Mouse (Mus musculus) G1E (cell line): ENCODE measurements at regions not wholly inside any gene's neighbourhood (a gene's known extent, or its start where the extent isn't known, plus 50 kb on each side); places are given as distances from the start of the nearest gene placed in this dataset.

Experiments used
- ATAC-seq: 2 replicates; pipeline ENCODE4 v1.8.0; 2016; ENCODE audit warnings: mild to moderate bottlenecking; ENCODE audit not compliant: insufficient number of reproducible peaks, poor library complexity, low FRiP score, severe bottlenecking; ENCODE audit errors: extremely low read depth
- DNase-seq: peaks from one replicate; pipeline ENCODE4 v3.0.0; 2012; ENCODE audit warnings: low spot score
- H3K27me3 ChIP-seq: 2 replicates; pipeline ENCODE4 v1.6.1; 2012; ENCODE audit warnings: mild to moderate bottlenecking, low read length, inconsistent platforms; ENCODE audit not compliant: insufficient read depth
- H3K36me3 ChIP-seq: replicated peaks from 2 replicates; pipeline ENCODE3; 2012; ENCODE audit warnings: mild to moderate bottlenecking, inconsistent platforms
- H3K4me1 ChIP-seq: 2 replicates; pipeline ENCODE4 v1.6.1; 2012; ENCODE audit warnings: low read depth, low read length, inconsistent platforms, mixed read lengths; ENCODE audit not compliant: insufficient read depth
- H3K4me3 ChIP-seq: 2 replicates; pipeline ENCODE4 v1.5.1; 2012; ENCODE audit warnings: low read depth, mild to moderate bottlenecking, inconsistent platforms, low read length, moderate library complexity, mixed read lengths
- H3K9me3 ChIP-seq: replicated peaks from 2 replicates; pipeline ENCODE4 v1.6.1; 2012; ENCODE audit warnings: inconsistent platforms
- CTCF ChIP-seq: IDR thresholded peaks from 2 replicates; pipeline ENCODE4 v1.5.1; 2012; ENCODE audit warnings: low read depth, low read length, inconsistent platforms, mixed read lengths
- GATA1 ChIP-seq: IDR thresholded peaks from 2 replicates; pipeline ENCODE4 v1.6.1; 2012; ENCODE audit warnings: borderline replicate concordance, low read length, inconsistent platforms, mixed read lengths
- GATA2 ChIP-seq: IDR thresholded peaks from 2 replicates; pipeline ENCODE4 v1.6.1; 2012; ENCODE audit warnings: low read depth, low read length, inconsistent platforms, borderline replicate concordance
- POLR2AphosphoS5 ChIP-seq: IDR thresholded peaks from 2 replicates; pipeline ENCODE4 v1.6.1; 2012; ENCODE audit warnings: low read depth, low read length, inconsistent platforms; ENCODE audit not compliant: insufficient replicate concordance
- TAL1 ChIP-seq: conservative IDR thresholded peaks from 2 replicates; pipeline ENCODE4 v1.6.1; 2012; ENCODE audit warnings: low read depth, low read length, inconsistent platforms, mixed read lengths

DNA sequence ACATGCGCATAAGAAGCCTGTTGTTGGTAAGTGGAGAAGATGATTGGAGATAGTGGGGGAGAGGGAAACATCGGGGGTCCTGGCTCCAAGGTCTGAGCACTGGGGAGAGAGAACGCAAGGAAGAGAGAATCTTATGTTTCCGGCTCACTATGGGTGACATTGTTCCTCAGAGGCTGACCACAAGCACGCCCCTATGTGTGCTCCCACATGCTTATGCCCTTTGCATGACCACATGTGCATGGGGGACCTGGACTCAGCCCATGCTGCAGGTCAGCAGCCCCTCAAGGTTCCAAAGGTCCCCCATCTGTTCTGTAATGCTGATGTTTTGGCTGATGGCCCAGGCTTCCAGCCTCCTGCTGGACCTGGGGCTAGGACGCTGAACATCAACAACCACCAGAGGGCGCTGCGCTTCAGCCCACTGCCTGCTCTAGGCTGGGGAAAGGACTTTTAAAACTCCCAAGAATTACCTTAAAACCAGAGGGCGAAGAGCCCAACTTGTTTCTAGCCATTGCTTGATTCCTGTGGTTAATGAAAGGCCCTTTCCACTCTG is 77.0 kb upstream of the Zfp507 start:
- DNase-seq = no peak
- Histone ChIP-seq H3K4me3 (no peak overlapping the region), H3K9me3 (peaks cover 34% of the 10 kb centered on the region), H3K36me3 (no peaks in the 10 kb centered on the region), H3K27me3 (no peaks in the 10 kb centered on the region), H3K4me1 (no peaks in the 10 kb centered on the region)
- ATAC-seq = no peak
- TF ChIP-seq GATA2 (no peak), GATA1 (no peak), CTCF (no peak), POLR2AphosphoS5 (no peak), TAL1 (no peak)

- H3K36me3 ChIP-seq = no peaks in the 10 kb centered on the region
- no peaks in the 10 kb centered on the region for H3K4me1 ChIP-seq
- no peaks in the 10 kb centered on the region for H3K27me3 ChIP-seq
- peaks cover 31% of the 10 kb centered on the region for H3K9me3 ChIP-seq
- no peak for DNase-seq
- ATAC-seq = no peak
- TF ChIP-seq TAL1 = no peak
- no peak for TF ChIP-seq POLR2AphosphoS5
- TF ChIP-seq GATA1 = no peak
- no peak for TF ChIP-seq CTCF
- TF ChIP-seq GATA2 = no peak
- H3K4me3 ChIP-seq = no peak overlapping the region
These were observed 75.4 kb upstream of the Zfp507 start for GRCm38 (mm10) chr7:35878164-35878563.

GRCm38 (mm10) chr7:35861049-35861448 is 58.2 kb upstream of the Zfp507 start:
- Histone ChIP-seq H3K4me1 (no peaks in the 10 kb centered on the region), H3K27me3 (no peaks in the 10 kb centered on the region), H3K4me3 (no peak overlapping the region), H3K36me3 (no peaks in the 10 kb centered on the region), H3K9me3 (peaks cover 7% of the 10 kb centered on the region)
- no peak for TF ChIP-seq POLR2AphosphoS5
- TF ChIP-seq CTCF = no peak
- no peak for TF ChIP-seq GATA2
- TF ChIP-seq GATA1 = no peak
- no peak for TF ChIP-seq TAL1
- DNase-seq (no peak), ATAC-seq (no peak)

DNA sequence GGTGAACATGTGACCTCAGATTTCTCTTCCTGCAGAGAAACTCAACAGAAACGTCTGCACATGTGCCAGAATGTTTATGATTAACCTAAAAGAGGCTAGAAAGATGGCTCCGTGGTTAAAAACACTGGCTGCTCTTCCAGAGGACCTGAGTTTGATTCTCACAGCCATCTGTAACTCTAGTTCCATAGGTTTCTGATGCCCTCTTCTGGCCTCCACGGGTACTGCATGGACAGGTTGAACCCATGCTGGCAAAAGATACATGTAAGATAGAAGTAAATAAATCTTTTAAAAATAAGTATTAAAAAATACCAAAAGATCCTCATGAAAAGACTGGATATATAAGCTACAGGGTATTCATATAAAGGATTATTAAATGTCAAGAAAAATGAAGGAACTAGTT is 56.8 kb upstream of the Zfp507 start:
- no peak for ATAC-seq
- no peaks in the 10 kb centered on the region for H3K36me3 ChIP-seq
- TF ChIP-seq TAL1 = no peak
- TF ChIP-seq CTCF = peak; percentile 21; the same call in 1 of the 2 replicates
- no peak for TF ChIP-seq GATA2
- TF ChIP-seq POLR2AphosphoS5 = no peak
- no peak for TF ChIP-seq GATA1
- H3K27me3 ChIP-seq = no peaks in the 10 kb centered on the region
- H3K9me3 ChIP-seq = peaks cover 7% of the 10 kb centered on the region
- H3K4me3 ChIP-seq = no peak overlapping the region
- no peak for DNase-seq
- no peaks in the 10 kb centered on the region for H3K4me1 ChIP-seq

DNA sequence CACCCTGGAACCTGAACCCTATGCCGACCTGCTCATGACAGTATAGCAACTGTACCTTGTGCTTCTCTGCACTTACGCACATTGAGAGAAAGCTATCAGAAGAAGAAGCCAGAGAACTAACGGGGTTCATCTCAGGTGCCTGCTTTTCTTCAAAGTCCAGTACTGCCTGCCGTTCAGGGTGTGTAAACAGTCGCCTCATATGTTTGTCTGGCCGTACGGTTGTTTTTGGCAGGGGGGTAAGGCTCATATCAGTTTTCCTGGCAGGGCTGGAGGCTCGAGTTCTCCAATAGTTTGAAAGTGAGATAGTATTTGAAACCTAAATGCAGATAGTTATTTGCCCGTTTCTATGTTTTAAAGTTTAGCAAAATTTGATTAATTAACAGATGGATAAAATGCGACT is 54.9 kb upstream of the Zfp507 start:
- ATAC-seq = no peak
- H3K4me1 ChIP-seq = no peaks in the 10 kb centered on the region

More for the DNA sequence above, 54.9 kb upstream of the Zfp507 start:
- Histone ChIP-seq H3K4me3 (no peak overlapping the region), H3K27me3 (no peaks in the 10 kb centered on the region), H3K36me3 (no peaks in the 10 kb centered on the region), H3K9me3 (0 out of 2 replicates have a peak, but pooled peaks cover 3% of the 10 kb centered on the region)
- DNase-seq = no peak
- TF ChIP-seq GATA2 (no peak), TAL1 (no peak), GATA1 (no peak), POLR2AphosphoS5 (no peak), CTCF (no peak)
